Mouse (Mus musculus) CD4-positive, CD25-positive, alpha-beta regulatory T cell, adult 4 months (primary cell): ENCODE results near the gene Rccd1. TPM values are rescaled to one million over a fixed set of nuclear protein-coding genes. Genes with fewer than 3 reads are reported as not detected.

Experiments used
- ATAC-seq: one replicate; pipeline ENCODE4 v1.8.0; 2017
- polyA plus RNA-seq, 2 experiments: library from polyadenylated mRNA; unstranded; fragments of 100-300 nt; shearing (Covaris generic); gene quantifications; one replicate each; pipeline ENCODE4 v1.2.1; 2017

The Rccd1 gene
- polyA plus RNA-seq, result 1 to 10 TPM; 6.0 to 6.1 TPM

GRCm38 (mm10) chr7:80324043-80324815 is at the start of gene Rccd1:
TSS of gene Rccd1 (minus strand) at chr7:80324454.
- ATAC-seq, result peak; percentile 98

GRCm38 (mm10) chr7:80373850-80374249 is 49.6 kb upstream of the Rccd1 start:
- ATAC-seq, result no peak

GRCm38 (mm10) chr7:80373352-80373751 is 49.1 kb upstream of the Rccd1 start:
- ATAC-seq, result no peak

- no peak for ATAC-seq
Observed at GRCm38 (mm10) chr7:80372667-80373066, 48.4 kb upstream of the Rccd1 start.

GRCm38 (mm10) chr7:80372166-80372565 is 47.9 kb upstream of the Rccd1 start:
- ATAC-seq, result no peak

- ATAC-seq, result peak; percentile 34
Observed at GRCm38 (mm10) chr7:80371041-80371751, 46.9 kb upstream of the Rccd1 start, which contains the start of gene Man2a2. TSS of gene Man2a2 (minus strand) at chr7:80371375.

DNA sequence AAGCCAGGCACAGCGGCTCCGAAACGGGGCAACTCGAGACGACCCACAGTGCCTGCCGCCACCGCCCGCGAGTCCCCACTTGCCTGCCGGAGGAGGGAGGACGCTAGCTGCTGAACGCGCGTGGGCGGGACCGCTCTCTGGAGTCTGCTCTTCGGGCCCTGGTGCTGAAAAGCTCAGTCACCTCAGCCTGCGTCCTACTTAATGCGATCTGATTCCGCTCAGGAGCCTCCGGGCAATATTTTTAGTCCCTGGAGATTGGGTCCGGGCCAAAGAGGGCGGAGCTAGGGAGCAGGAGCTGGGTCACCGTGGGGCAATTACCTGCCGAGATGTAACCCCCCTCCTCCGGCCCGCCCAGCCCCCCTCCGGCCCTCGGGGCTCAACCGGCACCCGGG is 46.4 kb upstream of the Rccd1 start:
- ATAC-seq, result peak; percentile 76

DNA sequence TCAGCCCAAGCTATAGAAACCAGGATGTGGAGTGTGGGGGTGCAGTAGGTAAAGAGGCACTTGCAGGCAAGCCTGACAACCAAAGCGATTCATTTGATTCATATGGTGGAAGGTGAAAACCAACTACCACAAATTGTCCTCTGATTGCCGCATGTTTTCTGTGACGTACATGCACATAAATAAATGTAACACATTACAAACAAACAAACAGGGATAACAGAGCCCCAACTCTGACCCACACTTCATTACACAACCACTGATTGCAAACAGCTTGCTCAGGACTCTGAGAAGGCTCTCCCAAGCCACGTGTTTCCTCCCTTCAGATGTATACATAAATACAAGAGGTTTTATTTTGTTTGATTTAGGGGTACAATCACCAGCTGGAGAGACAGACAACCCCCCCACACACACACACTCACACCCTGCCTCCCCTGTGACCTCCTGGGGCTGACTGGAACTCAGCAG is 45.7 kb upstream of the Rccd1 start:
- ATAC-seq, result peak; percentile 22

DNA sequence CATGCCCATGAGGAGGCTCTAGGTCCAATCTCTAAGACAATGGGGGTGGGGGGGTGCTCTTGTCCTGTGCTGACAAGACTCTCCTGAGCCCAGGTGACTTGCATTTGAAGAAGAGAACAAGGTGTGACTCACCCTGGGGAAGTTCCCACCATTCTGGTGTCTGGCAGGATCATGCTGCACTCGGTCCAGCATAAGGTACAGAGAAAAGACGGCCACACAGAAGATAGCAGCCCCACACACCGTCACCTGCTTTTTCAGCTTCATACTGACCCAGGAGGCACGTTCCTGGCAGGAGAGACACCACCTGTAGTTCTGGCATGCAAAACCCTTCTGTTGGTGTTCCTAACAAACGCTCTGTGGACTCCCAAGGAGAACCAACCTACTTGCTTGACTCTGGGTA is 45.2 kb upstream of the Rccd1 start:
- ATAC-seq, result peak; percentile 9

DNA sequence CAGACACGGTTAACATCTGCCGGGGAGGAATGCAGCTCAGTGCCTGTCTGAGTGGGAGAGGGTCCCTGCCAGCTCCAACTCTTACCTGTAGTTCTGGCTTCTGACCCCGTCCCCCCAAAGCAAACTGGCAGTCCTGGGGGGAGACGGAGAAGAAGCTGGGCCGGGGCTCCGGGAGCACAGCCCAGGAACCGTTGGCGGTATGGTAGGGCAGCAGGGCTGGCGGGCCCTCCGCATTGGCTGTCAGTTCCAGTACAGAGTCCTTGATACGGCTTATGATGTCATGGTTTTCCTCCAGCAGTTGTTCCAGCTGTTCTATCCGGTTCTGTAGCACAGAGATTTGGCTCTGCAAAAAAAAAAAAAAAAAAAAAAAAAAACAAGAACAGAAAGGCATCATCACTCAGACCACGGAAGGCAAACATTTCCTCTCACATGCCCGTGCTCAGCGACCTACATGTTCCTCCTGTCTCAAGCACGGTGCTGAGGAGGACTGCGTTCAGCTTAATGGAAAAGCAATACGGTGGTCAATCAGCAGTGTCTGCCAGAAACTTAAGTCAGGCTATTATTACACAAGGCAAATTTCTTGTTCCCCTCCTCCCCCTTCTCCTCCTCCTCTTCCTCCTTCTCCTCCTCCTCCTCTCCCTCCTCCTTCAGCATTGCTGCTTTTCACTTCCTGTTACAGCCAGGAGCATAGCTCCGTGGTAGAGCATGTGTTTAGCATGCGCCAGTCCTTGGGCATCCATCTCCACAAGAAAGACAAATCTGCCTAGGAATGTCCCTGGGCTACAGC is 44.6 kb upstream of the Rccd1 start:
- peak; percentile 38 for ATAC-seq

DNA sequence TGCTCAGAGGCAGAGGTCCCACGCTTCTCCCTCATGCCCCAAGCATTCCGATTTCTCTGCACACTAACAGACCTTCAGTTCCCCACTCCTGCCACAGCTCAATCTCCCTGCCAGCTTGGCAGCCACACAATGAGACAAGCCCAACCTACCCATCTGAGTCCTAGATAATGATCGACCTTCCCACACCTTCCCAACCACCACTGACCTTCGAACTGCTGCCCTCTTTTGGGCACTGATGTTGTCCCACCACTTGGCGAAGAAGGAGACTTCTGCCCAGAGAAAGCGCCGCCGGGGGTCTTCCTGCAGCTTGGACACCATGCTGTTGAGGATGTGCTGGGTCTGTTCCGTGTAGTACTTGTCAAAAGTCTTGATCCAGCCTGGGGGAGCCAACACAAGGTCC is 43.8 kb upstream of the Rccd1 start:
- no peak for ATAC-seq

DNA sequence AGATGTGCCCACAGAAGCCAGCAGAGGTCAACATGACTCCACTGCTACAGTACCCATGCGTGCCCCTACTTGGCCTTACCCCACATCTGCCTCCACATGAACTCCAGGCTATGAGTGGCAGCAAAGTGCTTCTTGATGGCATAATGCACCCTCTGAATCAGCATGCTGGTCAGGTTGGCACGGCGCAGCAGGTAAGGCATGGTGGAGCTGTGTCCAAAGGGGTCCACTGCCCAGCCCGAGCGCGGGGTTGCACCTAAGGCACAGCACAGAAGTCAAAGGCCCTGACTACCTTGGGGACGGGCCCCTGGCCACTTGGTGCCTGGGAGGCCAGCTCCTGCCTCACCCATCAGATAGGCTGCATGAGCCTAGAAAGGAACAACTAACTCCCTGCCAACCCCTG is 43.0 kb upstream of the Rccd1 start:
- ATAC-seq, result no peak

DNA sequence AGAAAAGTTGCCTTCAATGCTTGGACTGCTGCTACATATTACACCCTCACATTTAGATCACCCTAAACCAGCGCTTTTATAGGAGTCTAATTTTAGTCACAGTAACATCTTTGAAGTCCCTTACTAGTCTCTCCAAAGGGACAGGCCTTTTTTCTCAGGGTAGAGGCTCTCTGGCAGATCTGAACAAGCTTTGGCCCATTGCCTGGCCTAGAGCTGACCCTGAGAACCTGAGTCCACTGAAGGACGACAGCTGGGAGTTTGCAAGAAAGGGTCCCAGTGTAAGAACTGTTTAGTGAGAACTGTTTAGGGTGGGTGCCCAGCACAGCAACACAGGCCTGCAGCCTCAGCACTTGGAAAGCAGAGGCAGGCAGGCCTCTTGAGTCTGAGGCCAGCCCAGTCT is 41.5 kb upstream of the Rccd1 start:
- ATAC-seq, result no peak

GRCm38 (mm10) chr7:80360435-80360834 is 36.2 kb upstream of the Rccd1 start:
- ATAC-seq, result no peak

DNA sequence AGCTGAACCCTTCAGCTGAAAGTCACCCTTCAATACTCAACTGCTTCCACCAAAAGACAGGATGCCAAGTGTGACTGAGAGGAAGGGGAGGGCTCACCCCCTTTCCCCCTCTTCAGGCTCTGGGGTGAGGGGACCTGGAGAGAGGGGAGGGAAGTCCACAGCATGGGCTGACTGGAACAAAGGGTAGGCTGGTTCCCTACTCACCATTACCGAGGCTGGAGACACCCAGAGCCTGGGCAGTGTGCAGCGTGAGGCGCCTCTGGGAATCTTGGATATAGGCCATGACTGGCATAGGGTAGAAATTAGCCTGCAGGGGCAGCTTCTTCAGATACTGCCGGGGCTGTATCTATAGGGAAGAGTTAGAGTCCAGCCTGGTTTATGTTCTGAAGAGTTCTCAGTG is 33.8 kb upstream of the Rccd1 start:
- no peak for ATAC-seq

DNA sequence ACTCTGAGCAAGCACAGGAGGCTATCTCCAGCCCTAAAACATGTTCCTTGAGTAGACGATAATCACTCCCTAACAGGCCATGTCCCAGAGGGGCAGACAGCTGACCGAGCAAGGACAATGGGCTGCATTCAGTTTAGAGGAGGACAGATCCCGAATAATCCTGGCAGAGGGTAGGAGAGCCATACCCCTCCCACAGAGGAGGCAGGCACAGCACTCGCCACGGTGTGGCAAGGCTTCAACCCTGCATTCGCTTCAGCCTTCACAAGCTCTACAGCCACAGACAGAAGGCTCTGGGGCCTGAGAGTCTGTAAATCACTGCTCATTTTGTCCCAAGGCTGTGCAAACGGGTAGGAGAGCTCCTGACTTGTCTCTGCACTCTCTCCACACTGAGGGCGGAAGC is 32.9 kb upstream of the Rccd1 start:
- no peak for ATAC-seq

DNA sequence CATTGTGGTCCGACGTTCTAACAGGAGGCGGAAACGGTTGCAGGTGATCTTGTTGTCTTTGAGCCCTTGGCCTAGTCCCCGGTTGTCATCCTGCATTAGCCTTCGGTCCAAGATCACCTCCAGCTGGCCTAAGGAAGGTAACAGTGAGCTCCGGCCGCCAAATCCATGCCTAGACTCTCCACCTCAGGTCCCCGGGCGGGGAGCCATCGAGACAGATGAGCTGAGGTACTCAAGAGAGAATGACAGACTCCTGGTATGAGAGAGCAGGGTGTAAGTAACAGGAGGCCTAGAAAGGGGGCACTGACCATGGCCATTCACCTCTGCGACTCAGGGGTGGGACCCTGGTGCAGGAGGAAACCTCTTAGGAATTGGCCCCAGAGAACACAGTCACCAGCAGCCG is 32.1 kb upstream of the Rccd1 start:
- ATAC-seq, result no peak

- no peak for ATAC-seq
Observed at GRCm38 (mm10) chr7:80352920-80353319, 28.7 kb upstream of the Rccd1 start.

- ATAC-seq, result no peak
Observed at GRCm38 (mm10) chr7:80350808-80351207, 26.6 kb upstream of the Rccd1 start.

DNA sequence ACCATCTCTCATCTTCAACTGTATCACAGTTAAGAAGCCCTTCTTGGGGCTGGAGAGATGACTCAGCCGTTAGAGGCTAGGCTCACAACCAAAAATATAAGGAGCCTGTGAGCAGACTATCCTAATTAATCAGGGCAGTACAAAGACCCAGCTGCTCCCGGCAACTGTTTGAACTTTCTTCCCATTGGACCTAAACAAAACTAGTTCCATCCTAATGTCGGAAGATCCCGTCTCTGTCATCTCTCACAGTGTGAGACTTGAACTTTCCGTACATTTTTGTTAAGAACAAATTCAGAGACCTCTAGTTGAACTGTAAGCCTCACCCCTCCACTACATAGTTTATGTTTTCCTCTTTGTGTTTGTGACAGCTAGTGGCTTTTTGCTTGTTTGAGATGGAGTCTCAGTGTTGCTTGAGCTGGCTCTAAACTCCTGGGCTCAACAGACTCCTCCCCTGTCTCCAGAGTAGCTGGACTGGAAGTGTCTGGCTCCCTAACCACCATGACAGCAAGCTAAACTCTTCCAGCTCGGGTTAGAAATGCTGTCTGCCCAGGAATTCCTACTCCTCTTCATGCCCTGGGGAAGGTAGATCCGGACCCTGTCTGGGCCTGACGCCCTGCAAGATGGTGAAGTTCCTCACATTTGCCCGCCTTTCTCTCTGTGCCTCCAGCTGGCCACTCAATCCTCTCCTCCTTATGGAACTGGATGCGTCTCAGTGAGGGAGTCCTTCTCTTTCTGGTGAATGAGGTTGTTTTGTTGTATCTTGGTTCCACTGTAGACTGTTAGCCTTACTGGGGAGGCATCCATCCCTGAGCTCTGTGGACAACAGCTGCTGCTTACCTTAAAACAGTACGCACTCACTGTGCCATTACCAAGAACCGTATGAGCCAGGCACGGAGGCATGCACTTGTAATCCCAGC is 23.7 kb upstream of the Rccd1 start:
- no peak for ATAC-seq

DNA sequence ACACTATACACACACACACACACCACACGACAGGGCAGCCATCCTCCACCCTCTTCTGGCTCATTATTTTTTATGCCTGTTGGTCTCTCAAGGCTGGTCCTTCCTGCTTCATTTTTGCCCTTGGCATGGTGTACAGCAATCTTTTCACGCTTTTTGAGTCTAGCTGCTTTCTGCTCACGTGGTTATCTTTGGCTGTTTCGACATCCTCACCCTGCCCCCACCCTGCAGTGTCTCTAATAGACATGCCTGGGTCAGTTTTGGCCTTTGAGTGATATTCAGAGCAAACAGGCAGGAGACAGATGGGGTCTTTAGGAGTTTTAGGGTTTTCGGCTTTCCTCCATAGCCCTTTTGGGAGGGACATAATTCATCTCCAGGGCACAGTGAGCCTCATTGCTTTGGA is 22.6 kb upstream of the Rccd1 start:
- no peak for ATAC-seq

DNA sequence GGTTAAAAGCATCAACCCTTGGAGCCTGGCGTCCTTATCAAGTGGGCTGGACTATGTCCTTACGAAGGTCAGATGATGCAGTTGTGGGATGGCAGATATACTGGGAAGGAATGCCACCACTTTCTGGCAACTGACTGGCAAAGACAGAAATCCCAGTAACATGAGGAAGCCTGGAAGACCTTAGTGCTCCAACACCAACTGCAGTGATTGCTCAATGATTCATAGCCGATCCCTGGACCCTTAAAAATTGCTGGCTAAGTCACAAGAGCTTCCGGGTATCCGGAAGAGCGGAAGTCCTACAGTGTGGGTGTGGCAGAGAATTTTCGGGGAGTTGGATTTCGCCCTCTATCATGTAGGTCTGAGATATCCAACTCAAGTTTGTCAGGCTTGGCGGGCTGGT is 21.9 kb upstream of the Rccd1 start:
- no peak for ATAC-seq
